Mouse (Mus musculus) kidney, postnatal 0 days (tissue): ENCODE data around the gene Padi3. TPM values are rescaled to one million over a fixed set of nuclear protein-coding genes. Genes with fewer than 3 reads are reported as not detected.

Experiments used
- ATAC-seq: fragments of 200-750 bp; cut with Nextera tagmentation; replicated peaks from 2 replicates; pipeline ENCODE4 v1.8.0; 2017; ENCODE audit warnings: low read depth, moderate number of reproducible peaks, moderate TSS enrichment, moderate library complexity; ENCODE audit not compliant: low FRiP score
- DNase-seq: peaks from one replicate; pipeline ENCODE4 v3.0.0-alpha.2; 2016; ENCODE audit warnings: low spot score
- H3K27ac ChIP-seq: fragments of 300-500 bp; sonication (generic); 2 replicates; pipeline ENCODE4 v1.5.1; 2014; ENCODE audit warnings: mild to moderate bottlenecking
- H3K27me3 ChIP-seq: fragments of 300-500 bp; sonication (generic); 2 replicates; pipeline ENCODE4 v1.6.1; 2014; ENCODE audit warnings: low read length, mixed read lengths; ENCODE audit not compliant: insufficient read depth
- H3K36me3 ChIP-seq: fragments of 300-500 bp; sonication (generic); 2 replicates; pipeline ENCODE4 v1.6.1; 2014; ENCODE audit warnings: low read length, mixed read lengths; ENCODE audit not compliant: insufficient read depth
- H3K4me1 ChIP-seq: fragments of 300-500 bp; sonication (generic); replicated peaks from 2 replicates; pipeline ENCODE4 v1.6.1; 2014; ENCODE audit warnings: antibody characterized with exemption, low read length, mixed read lengths; ENCODE audit not compliant: insufficient read depth
- H3K4me2 ChIP-seq: fragments of 300-500 bp; sonication (generic); 2 replicates; pipeline ENCODE4 v1.6.1; 2014; ENCODE audit warnings: mild to moderate bottlenecking, low read length, moderate library complexity, mixed read lengths
- H3K4me3 ChIP-seq: fragments of 300-500 bp; sonication (generic); replicated peaks from 2 replicates; pipeline ENCODE4 v1.5.1; 2014; ENCODE audit warnings: low read depth, low read length
- H3K9ac ChIP-seq: fragments of 300-500 bp; sonication (generic); 2 replicates; pipeline ENCODE4 v1.6.1; 2014; ENCODE audit warnings: low read depth, low read length
- H3K9me3 ChIP-seq: fragments of 300-500 bp; sonication (generic); replicated peaks from 2 replicates; pipeline ENCODE4 v1.6.1; 2016; ENCODE audit warnings: low read length, inconsistent platforms, mixed read lengths
- CTCF ChIP-seq: IDR thresholded peaks from 2 replicates; pipeline ENCODE4 v1.5.1; 2016; ENCODE audit warnings: antibody characterized with exemption, low read depth, mild to moderate bottlenecking, moderate library complexity
- WGBS: fragments of 180-500 bp; shearing (Covaris S2); extraction: QIAGEN DNeasy Blood & Tissue Kit; methylation state at CpG from one replicate; pipeline ENCODE4 v1.1.7; 2014; 5-methylcytosine and 5-hydroxymethylcytosine counted together
- polyA plus RNA-seq: library from polyadenylated mRNA; unstranded; fragments of >200 nt; fragmentation: Nextera tagmentation; extraction: Ambion mirVana; gene quantifications from 2 replicates; pipeline ENCODE4 v1.2.1, GENCODE M21; 2015

Gene Padi3
- 0.08 and 0.10 TPM in 2 replicates for polyA plus RNA-seq

DNA sequence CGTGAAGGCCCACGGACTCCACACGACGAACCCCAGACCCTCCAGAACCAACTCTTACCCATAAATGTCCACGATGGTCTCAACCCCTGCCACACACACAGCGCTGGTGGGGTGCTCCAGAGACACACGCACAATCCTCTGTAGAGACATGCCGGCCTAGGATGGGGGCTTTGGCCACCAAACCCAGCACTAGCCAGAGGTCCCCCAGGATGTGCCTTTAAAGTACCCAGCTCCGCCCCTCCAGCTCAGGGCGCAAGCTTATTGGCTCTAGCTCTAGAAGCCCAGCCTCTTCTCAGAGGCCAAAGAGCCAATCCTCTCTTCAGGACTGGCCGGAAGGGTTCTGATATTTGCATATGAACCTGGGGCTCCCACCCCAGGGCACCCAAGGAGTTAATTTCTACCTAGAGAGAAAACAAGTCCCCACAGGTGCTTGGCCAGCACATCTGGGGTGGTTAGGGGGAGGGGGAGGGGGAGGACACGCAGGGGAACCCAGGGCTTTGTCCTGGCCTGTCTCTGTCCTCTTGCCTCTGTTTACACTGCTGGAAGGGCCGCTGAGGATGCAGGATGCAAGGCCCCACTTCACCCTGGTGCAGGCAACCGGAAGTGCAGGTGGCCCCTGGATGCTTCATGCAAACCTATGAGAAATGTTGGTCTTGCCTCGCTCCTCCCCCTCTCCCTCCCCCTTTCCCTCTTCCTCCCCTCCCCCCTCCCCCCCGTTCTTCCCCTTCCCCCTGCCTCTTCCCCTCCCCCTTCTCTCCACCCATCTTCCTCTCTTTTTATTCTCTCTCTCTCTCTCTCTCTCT is at the start of gene Padi3:
Padi3 (minus strand) TSS at position 191 of the 803 bp plus-strand sequence.
- no peak for TF ChIP-seq CTCF
- H3K4me2 ChIP-seq = no peak within 1 kb of the TSS
- H3K9me3 ChIP-seq = no peaks in the 10 kb centered on the region
- H3K4me3 ChIP-seq = no peak within 1 kb of the TSS
- no peak within 1 kb of the TSS for H3K27ac ChIP-seq
- DNase-seq (no peak), ATAC-seq (no peak)
- H3K4me1 ChIP-seq = 0 out of 2 replicates have a peak, but pooled peaks cover 7% of the 10 kb centered on the region
- no peak within 1 kb of the TSS for H3K9ac ChIP-seq
- 76% methylated on average over 15 of the region's 16 CpGs for WGBS
- H3K36me3 ChIP-seq = no peaks in the 10 kb centered on the region
- no peaks in the 10 kb centered on the region for H3K27me3 ChIP-seq

DNA sequence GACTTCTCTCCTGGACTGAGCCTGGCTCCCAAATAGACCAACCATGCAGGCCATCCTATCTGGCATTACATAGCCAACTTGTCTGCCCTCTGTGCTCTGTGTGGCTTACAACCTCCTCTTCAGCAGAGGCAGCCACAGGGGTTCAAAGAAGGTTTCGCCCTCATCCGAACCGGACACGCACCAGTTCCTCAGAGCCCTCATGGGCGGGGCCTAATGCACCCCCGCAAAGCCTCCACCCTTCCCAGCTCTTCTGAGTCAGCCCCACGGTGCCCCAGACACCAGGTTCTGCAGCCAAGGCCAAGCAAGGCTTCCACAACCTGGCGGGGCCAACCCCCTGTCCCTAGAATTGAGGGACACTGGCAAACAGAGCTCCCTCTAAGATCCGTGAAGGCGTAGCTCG is 48.8 kb upstream of the Padi3 start:
- no peaks in the 10 kb centered on the region for H3K27me3 ChIP-seq
- DNase-seq = no peak
- 56% methylated on average over 11 of the region's 11 CpGs for whole genome bisulfite sequencing
- no peak for ATAC-seq
- H3K36me3 ChIP-seq = no peaks in the 10 kb centered on the region
- H3K9me3 ChIP-seq = no peaks in the 10 kb centered on the region
- H3K27ac ChIP-seq = no peak overlapping the region
- H3K9ac ChIP-seq = no peak overlapping the region
- TF ChIP-seq CTCF = no peak
- H3K4me1 ChIP-seq = no peaks in the 10 kb centered on the region
- H3K4me3 ChIP-seq = no peak overlapping the region
- no peak overlapping the region for H3K4me2 ChIP-seq

- Histone ChIP-seq H3K4me2 (no peak overlapping the region), H3K27ac (no peak overlapping the region), H3K27me3 (no peaks in the 10 kb centered on the region), H3K4me3 (no peak overlapping the region), H3K9me3 (no peaks in the 10 kb centered on the region), H3K4me1 (no peaks in the 10 kb centered on the region), H3K9ac (no peak overlapping the region), H3K36me3 (no peaks in the 10 kb centered on the region)
- ATAC-seq (no peak), DNase-seq (no peak)
- WGBS = 72% methylated on average over 7 of the region's 7 CpGs
- TF ChIP-seq CTCF = no peak
These were observed 47.4 kb upstream of the Padi3 start for GRCm38 (mm10) chr4:140857813-140858212.

GRCm38 (mm10) chr4:140857041-140857440 is 46.6 kb upstream of the Padi3 start:
- H3K36me3 ChIP-seq = no peaks in the 10 kb centered on the region
- H3K27me3 ChIP-seq = no peaks in the 10 kb centered on the region
- H3K4me2 ChIP-seq = no peak overlapping the region
- H3K27ac ChIP-seq = no peak overlapping the region
- no peaks in the 10 kb centered on the region for H3K9me3 ChIP-seq
- DNase-seq = no peak
- ATAC-seq = no peak
- WGBS = 71% methylated on average over 5 of the region's 5 CpGs
- no peaks in the 10 kb centered on the region for H3K4me1 ChIP-seq
- no peak overlapping the region for H3K4me3 ChIP-seq
- no peak for TF ChIP-seq CTCF
- H3K9ac ChIP-seq = no peak overlapping the region

- WGBS = 89% methylated on average over 10 of the region's 10 CpGs
- no peaks in the 10 kb centered on the region for H3K4me1 ChIP-seq
These were observed 44.7 kb upstream of the Padi3 start for GRCm38 (mm10) chr4:140855151-140855550.

GRCm38 (mm10) chr4:140854455-140854864 is 44.0 kb upstream of the Padi3 start:
- TF ChIP-seq CTCF = no peak
- ATAC-seq = no peak

More at GRCm38 (mm10) chr4:140855151-140855550, 44.7 kb upstream of the Padi3 start:
- TF ChIP-seq CTCF = no peak
- no peak for ATAC-seq
- no peak overlapping the region for H3K4me2 ChIP-seq
- no peak overlapping the region for H3K9ac ChIP-seq
- no peaks in the 10 kb centered on the region for H3K27me3 ChIP-seq
- no peaks in the 10 kb centered on the region for H3K9me3 ChIP-seq
- DNase-seq = no peak
- H3K27ac ChIP-seq = no peak overlapping the region
- H3K36me3 ChIP-seq = no peaks in the 10 kb centered on the region
- H3K4me3 ChIP-seq = no peak overlapping the region

More at GRCm38 (mm10) chr4:140854455-140854864, 44.0 kb upstream of the Padi3 start:
- Histone ChIP-seq H3K4me1 (no peaks in the 10 kb centered on the region), H3K27me3 (no peaks in the 10 kb centered on the region), H3K4me3 (no peak overlapping the region), H3K9me3 (no peaks in the 10 kb centered on the region), H3K9ac (no peak overlapping the region), H3K4me2 (no peak overlapping the region), H3K27ac (no peak overlapping the region), H3K36me3 (no peaks in the 10 kb centered on the region)
- WGBS = 44% methylated on average over 10 of the region's 10 CpGs
- DNase-seq = no peak
